Mouse (Mus musculus): ENCODE measurements around the gene Fam98b. TPM values are rescaled to one million over a fixed set of nuclear protein-coding genes. Genes with fewer than 3 reads are reported as not detected.

Gene Fam98b
- total and polyA plus RNA-seq, 2 experiments = 2.5 to 4.4 TPM

GRCm38 (mm10) chr2:117313586-117314235 is 64.2 kb downstream of the Fam98b start:
- no peaks in the 10 kb centered on the region for H3K79me2 ChIP-seq (ENCODE audit: control insufficient read depth, insufficient read depth, low read length)
- H3K27ac ChIP-seq (replicated peaks; ENCODE audit: insufficient read depth, low read depth, low read length) = no peak overlapping the region
- WGBS = 84% methylated on average over 5 of the region's 5 CpGs
- no peaks in the 10 kb centered on the region for H3K4me1 ChIP-seq (ENCODE audit: control insufficient read depth, insufficient read depth, low read length)
- H3K36me3 ChIP-seq (ENCODE audit: control insufficient read depth, insufficient read depth, low read length) = no peaks in the 10 kb centered on the region
- TF ChIP-seq POLR2A (IDR thresholded peaks at IDR 0.05; ENCODE audit: extremely low read depth, insufficient read depth, low read length) (no peak), CTCF (IDR thresholded peaks at IDR 0.05; ENCODE audit: low read depth, low read length) (no peak)
- H3K9ac ChIP-seq (ENCODE audit: low read depth, low read length) = no peak overlapping the region
- DNase-seq (ENCODE audit: extremely low read depth, low read depth, low spot score) = no peak
- H3K4me3 ChIP-seq (ENCODE audit: insufficient read depth, low read depth, low read length) = no peak overlapping the region
- no peaks in the 10 kb centered on the region for H3K27me3 ChIP-seq (ENCODE audit: control insufficient read depth, insufficient read depth, low read length)

GRCm38 (mm10) chr2:117318991-117319390 is 69.5 kb downstream of the Fam98b start:
- DNase-seq (ENCODE audit: extremely low read depth, low read depth, low spot score) = no peak
- Histone ChIP-seq H3K4me3 (ENCODE audit: insufficient read depth, low read depth, low read length) (no peak overlapping the region), H3K4me1 (ENCODE audit: control insufficient read depth, insufficient read depth, low read length) (0 out of 2 replicates have a peak, but pooled peaks cover 2% of the 10 kb centered on the region), H3K27me3 (ENCODE audit: control insufficient read depth, insufficient read depth, low read length) (no peaks in the 10 kb centered on the region), H3K36me3 (ENCODE audit: control insufficient read depth, insufficient read depth, low read length) (no peaks in the 10 kb centered on the region), H3K9ac (ENCODE audit: low read depth, low read length) (no peak overlapping the region), H3K79me2 (ENCODE audit: control insufficient read depth, insufficient read depth, low read length) (no peaks in the 10 kb centered on the region), H3K27ac (replicated peaks; ENCODE audit: insufficient read depth, low read depth, low read length) (no peak overlapping the region)
- TF ChIP-seq CTCF (IDR thresholded peaks at IDR 0.05; ENCODE audit: low read depth, low read length) (no peak), POLR2A (IDR thresholded peaks at IDR 0.05; ENCODE audit: extremely low read depth, insufficient read depth, low read length) (no peak)
- 84% methylated on average over 3 of the region's 3 CpGs for WGBS

Other genes with a start within 250 kb of the Fam98b start
- 15.5 and 16.2 TPM in 2 replicates for gene Spred1, start 128.4 kb upstream of the Fam98b start, total RNA-seq (2014; rRNA removed)
- gene Spred1, start 128.4 kb upstream of the Fam98b start, polyA plus RNA-seq (2012; rRNA removed) = 2.2 and 2.4 TPM in 2 replicates
- 1.3 and 1.5 TPM in 2 replicates for gene Rasgrp1, start 93.3 kb downstream of the Fam98b start, total RNA-seq (2014; rRNA removed)
- 0.36 and 0.93 TPM in 2 replicates for gene Rasgrp1, start 93.3 kb downstream of the Fam98b start, polyA plus RNA-seq (2012; rRNA removed)